Mouse (Mus musculus) cortical plate, adult 2 months (tissue): ENCODE results near the gene Nupr1.

Source experiments
- CTCF ChIP-seq: fragments of 200-500 bp; IDR thresholded peaks from 2 replicates; pipeline ENCODE4 v1.5.1; 2011; ENCODE audit warnings: mild to moderate bottlenecking, control low read depth, low read length; ENCODE audit not compliant: insufficient read depth; ENCODE audit errors: extremely low read depth
- POLR2A ChIP-seq: fragments of 200-500 bp; IDR thresholded peaks from 2 replicates; pipeline ENCODE4 v1.6.1; 2011; ENCODE audit warnings: mild to moderate bottlenecking, low read length, control low read depth; ENCODE audit not compliant: insufficient read depth; ENCODE audit errors: extremely low read depth

GRCm38 (mm10) chr7:126636733-126637520 is 6.3 kb upstream of the Nupr1 start:
- TF ChIP-seq CTCF (peak; percentile 79), POLR2A (no peak)
